Mouse (Mus musculus) cerebellum, adult 2 months (tissue): ENCODE results near the gene Gm21976. TPM values are rescaled to one million over a fixed set of nuclear protein-coding genes. Genes with fewer than 3 reads are reported as not detected.

Experiments
- DNase-seq, 2 experiments: peaks; one replicate each; pipeline ENCODE4 v3.0.0; 2021
- H3K27ac ChIP-seq: fragments of 200-500 bp; 2 replicates; pipeline ENCODE4 v1.5.1; 2012; ENCODE audit warnings: low read length, control low read depth, inconsistent platforms; ENCODE audit not compliant: insufficient read depth
- H3K27me3 ChIP-seq: fragments of 200-500 bp; 2 replicates; pipeline ENCODE4 v1.6.1; 2012; ENCODE audit warnings: inconsistent platforms, mild to moderate bottlenecking, low read length, moderate library complexity; ENCODE audit not compliant: control insufficient read depth, insufficient read depth
- H3K4me1 ChIP-seq: fragments of 200-500 bp; 2 replicates; pipeline ENCODE4 v1.6.1; 2011; ENCODE audit warnings: low read length; ENCODE audit not compliant: control insufficient read depth, insufficient read depth
- H3K4me3 ChIP-seq: fragments of 200-500 bp; replicated peaks from 2 replicates; pipeline ENCODE3; 2011; ENCODE audit warnings: mild to moderate bottlenecking, low read depth, low read length, control low read depth; ENCODE audit not compliant: insufficient read depth
- CTCF ChIP-seq: fragments of 200-500 bp; IDR thresholded peaks from 2 replicates; pipeline ENCODE4 v1.5.1; 2011; ENCODE audit warnings: low read depth, mild to moderate bottlenecking, control low read depth, low read length, moderate library complexity, borderline replicate concordance; ENCODE audit not compliant: insufficient read depth
- POLR2A ChIP-seq: fragments of 200-500 bp; IDR thresholded peaks from 2 replicates; pipeline ENCODE4 v1.6.1; 2011; ENCODE audit warnings: low read length, control low read depth, borderline replicate concordance; ENCODE audit not compliant: insufficient read depth
- WGBS: fragments of 180-500 bp; shearing (Covaris S2); methylation state at CpG from one replicate; pipeline ENCODE4 v1.1.7; 2018; 5-methylcytosine and 5-hydroxymethylcytosine counted together
- polyA plus RNA-seq: library from polyadenylated mRNA; depleted of rRNA; stranded (reverse); fragments of >200 nt; gene quantifications from 2 replicates; pipeline ENCODE4 v1.2.3, GENCODE M21; 2012; rRNA removed

Gm21976 gene
- polyA plus RNA-seq, 1 experiment = not detected

GRCm38 (mm10) chr13:98351527-98351926 lies 71.8 kb downstream of the Gm21976 start:
- 13% methylated on average over 8 of the region's 8 CpGs for WGBS
- no peak overlapping the region for H3K27ac ChIP-seq
- H3K4me3 ChIP-seq = no peak overlapping the region
- peaks cover 19% of the 10 kb centered on the region; the same call in 1 of the 2 replicates for H3K27me3 ChIP-seq
- H3K4me1 ChIP-seq = no peaks in the 10 kb centered on the region
- TF ChIP-seq CTCF = peak; percentile 18; the same call in 1 of the 2 replicates
- no peak for TF ChIP-seq POLR2A
- no peak for DNase-seq

GRCm38 (mm10) chr13:98352381-98352975 lies 72.8 kb downstream of the Gm21976 start:
- no peaks in the 10 kb centered on the region for H3K4me1 ChIP-seq
- no peak overlapping the region for H3K4me3 ChIP-seq
- H3K27ac ChIP-seq = no peak overlapping the region
- peaks cover 19% of the 10 kb centered on the region; the same call in 1 of the 2 replicates for H3K27me3 ChIP-seq
- 16% methylated on average over 14 of the region's 14 CpGs for WGBS
- no peak for DNase-seq
- TF ChIP-seq POLR2A (no peak), CTCF (no peak)

- Histone ChIP-seq H3K4me1 (no peaks in the 10 kb centered on the region), H3K4me3 (no peak overlapping the region)
- under 1% methylated on average over 13 of the region's 13 CpGs for WGBS
Observed at GRCm38 (mm10) chr13:98353709-98354089, 74.0 kb downstream of the Gm21976 start.

GRCm38 (mm10) chr13:98354090-98354801 lies 74.6 kb downstream of the Gm21976 start, which contains the start of gene Foxd1:
Gene Foxd1 (plus strand): TSS chr13:98354242.
- no peak for DNase-seq
- Histone ChIP-seq H3K4me1 (no peaks in the 10 kb centered on the region), H3K27me3 (peaks cover 25% of the 10 kb centered on the region; the same call in 1 of the 2 replicates), H3K4me3 (no peak within 1 kb of the TSS), H3K27ac (no peak within 1 kb of the TSS)
- WGBS = 2% methylated on average over 64 of the region's 76 CpGs
- TF ChIP-seq CTCF = no peak
- no peak for TF ChIP-seq POLR2A

More at GRCm38 (mm10) chr13:98353709-98354089, 74.0 kb downstream of the Gm21976 start:
- Histone ChIP-seq H3K27me3 (peaks cover 22% of the 10 kb centered on the region; the same call in 1 of the 2 replicates), H3K27ac (no peak overlapping the region)
- DNase-seq = no peak
- no peak for TF ChIP-seq CTCF
- TF ChIP-seq POLR2A = no peak

GRCm38 (mm10) chr13:98354871-98355558 lies 75.3 kb downstream of the Gm21976 start:
- TF ChIP-seq CTCF = no peak
- no peak for TF ChIP-seq POLR2A
- Histone ChIP-seq H3K4me3 (no peak overlapping the region), H3K27me3 (peaks cover 25% of the 10 kb centered on the region; the same call in 1 of the 2 replicates), H3K4me1 (no peaks in the 10 kb centered on the region), H3K27ac (no peak overlapping the region)
- DNase-seq = peak in 1 of 2 experiments; percentile 39
- WGBS = 1% methylated on average over 94 of the region's 102 CpGs

- WGBS = 1% methylated on average over 80 of the region's 81 CpGs
- TF ChIP-seq CTCF (no peak), POLR2A (no peak)
- DNase-seq = no peak
- H3K27me3 ChIP-seq = peaks cover 25% of the 10 kb centered on the region; the same call in 1 of the 2 replicates
- no peak overlapping the region for H3K4me3 ChIP-seq
- H3K27ac ChIP-seq = no peak overlapping the region
- no peaks in the 10 kb centered on the region for H3K4me1 ChIP-seq
Observed at GRCm38 (mm10) chr13:98355559-98356111, 75.9 kb downstream of the Gm21976 start.

- no peak for TF ChIP-seq CTCF
- Histone ChIP-seq H3K27me3 (peaks cover 25% of the 10 kb centered on the region; the same call in 1 of the 2 replicates), H3K27ac (no peak overlapping the region), H3K4me3 (no peak overlapping the region), H3K4me1 (no peaks in the 10 kb centered on the region)
- no peak for DNase-seq
- 8% methylated on average over 9 of the region's 9 CpGs for WGBS
Observed at GRCm38 (mm10) chr13:98356176-98356972, 76.7 kb downstream of the Gm21976 start.

Other genes with a start within 250 kb of the Gm21976 start
- gene Arhgef28, start 73.4 kb upstream of the Gm21976 start, polyA plus RNA-seq = 6.5 and 8.7 TPM in 2 replicates
- gene Utp15, start 16.8 kb upstream of the Gm21976 start, polyA plus RNA-seq = 19.2 and 19.8 TPM in 2 replicates
- gene Ankra2, start 16.8 kb upstream of the Gm21976 start, polyA plus RNA-seq = 42.9 and 46.8 TPM in 2 replicates
- 426 and 441 TPM in 2 replicates for gene Btf3, start 37.1 kb downstream of the Gm21976 start, polyA plus RNA-seq
- gene Foxd1, start 74.4 kb downstream of the Gm21976 start, polyA plus RNA-seq = 0.49 and 0.73 TPM in 2 replicates
- 0.34 and 1.1 TPM in 2 replicates for gene Gm10320, start 212.1 kb downstream of the Gm21976 start, polyA plus RNA-seq